Mouse (Mus musculus): ENCODE results near the gene Gm38431.

DNA sequence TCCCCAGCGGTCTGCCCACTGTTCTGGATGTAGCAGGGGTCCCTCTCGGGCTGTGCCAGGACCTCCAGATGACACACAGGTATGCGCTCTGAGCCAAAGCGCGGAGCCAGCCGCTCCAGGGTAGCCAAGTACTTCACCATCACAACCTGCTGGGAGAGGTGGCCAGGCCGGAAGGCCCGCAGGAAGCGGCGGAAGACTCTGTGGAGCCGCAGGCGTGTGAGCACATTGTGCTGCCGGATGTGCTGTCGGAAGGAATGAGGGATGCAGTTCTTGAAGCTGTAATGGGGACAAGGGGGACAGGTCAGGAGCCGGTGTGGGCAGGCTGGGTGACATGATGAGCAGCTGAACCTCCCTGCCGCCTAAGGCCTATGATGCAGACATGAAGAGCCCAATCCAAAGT, 29.7 kb upstream of the Gm38431 start:
- no peak for TF ChIP-seq CTCF (IDR thresholded peaks at IDR 0.05; ENCODE audit: borderline replicate concordance, extremely low read depth, insufficient read depth, insufficient read length)
- no peak for TF ChIP-seq POLR2A (IDR thresholded peaks at IDR 0.05; ENCODE audit: borderline replicate concordance, extremely low read depth, insufficient read depth, insufficient read length, poor library complexity, severe bottlenecking)

All from brain, embryonic 14.5 days (tissue).